Mouse (Mus musculus) thymus, adult 2 months (tissue): ENCODE measurements around the gene Ncaph.
"Not testable (repeated sequence)": the region's sequence is repeated elsewhere in the genome, so short reads cannot be mapped to it uniquely, and the experiment has no call there.

Experiments
- CTCF ChIP-seq: fragments of 200-500 bp; IDR thresholded peaks from 2 replicates; pipeline ENCODE4 v1.5.1; 2012; ENCODE audit warnings: mild to moderate bottlenecking, control low read depth, low read length, moderate library complexity, borderline replicate concordance; ENCODE audit not compliant: control insufficient read depth, poor library complexity, insufficient read depth; ENCODE audit errors: extremely low read depth
- POLR2A ChIP-seq: fragments of 200-500 bp; IDR thresholded peaks from 2 replicates; pipeline ENCODE4 v1.6.1; 2012; ENCODE audit warnings: mild to moderate bottlenecking, low read length, control low read depth, moderate library complexity; ENCODE audit not compliant: control insufficient read depth, poor library complexity, insufficient read depth; ENCODE audit errors: extremely low read depth

GRCm38 (mm10) chr2:127135255-127135654 lies 1.5 kb upstream of the Ncaph start:
- not testable (repeated sequence) for TF ChIP-seq CTCF, POLR2A
